Comparison of ENCODE assay signal across 9 mouse cellular contexts in the genomic region with DNA sequence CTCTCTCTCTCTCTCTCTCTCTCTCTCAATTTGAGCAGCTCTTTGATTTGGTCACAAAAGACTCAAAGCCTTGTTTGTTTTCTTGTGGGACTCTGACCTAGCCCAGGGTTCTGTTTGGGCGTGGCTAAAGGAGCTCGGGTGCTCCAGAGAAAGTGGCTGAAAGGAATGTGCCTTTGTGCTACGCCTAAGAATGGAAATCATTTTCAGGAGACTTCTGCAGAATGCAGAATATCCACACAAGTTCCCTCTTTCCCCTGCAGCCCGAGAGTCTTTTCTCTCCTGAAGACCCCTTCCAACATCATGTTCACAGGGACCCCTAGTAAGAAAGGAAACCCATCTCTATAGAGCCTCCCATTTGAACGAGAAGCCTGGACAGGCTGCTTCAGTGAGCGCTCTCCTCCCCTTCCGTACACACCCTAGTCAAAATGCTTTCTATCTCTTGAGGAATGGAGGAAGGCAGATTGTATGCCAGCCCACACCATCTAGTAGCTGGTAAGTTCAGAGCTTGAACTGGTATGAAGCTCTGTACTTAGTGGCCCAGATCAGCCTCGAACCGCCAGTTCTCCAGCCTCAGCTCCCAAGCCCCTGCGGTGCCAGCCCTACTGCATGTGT. TPM values are rescaled to one million over a fixed set of nuclear protein-coding genes. Genes with fewer than 3 reads are reported as not detected.
DNase-seq lines count a peak whose midpoint lies in the region; ATAC-seq lines count a peak whose summit lies in the region.
"Had no signal": no experiment of that assay in that cellular context is flagged by ENCODE, and none has a peak within 500 bp of the region (broad histone marks: within the 10 kb centered on the region; RNA-seq: fewer than 3 reads in every experiment).

No protein-coding gene starts in this region.

- no peak overlapping the region for H3K9ac ChIP-seq in neural tube, embryonic 11.5 days (ENCODE audit: low read length)
- H3K9ac ChIP-seq in heart, embryonic 11.5 days (ENCODE audit: low read depth, low read length), result peak overlapping the region; percentile 54; the same call in 1 of the 2 replicates
- H3K9ac ChIP-seq in kidney, embryonic 15.5 days, result no peak overlapping the region
- no peak overlapping the region for H3K9ac ChIP-seq in midbrain, embryonic 11.5 days (ENCODE audit: low read length)

- DNase-seq in neural tube, embryonic 11.5 days (ENCODE audit: low spot score), result peak; percentile 43
- DNase-seq in neural tube, embryonic 10.5 days (ENCODE audit: extremely low spot score, low spot score), result no peak
- DNase-seq in midbrain, embryonic 11.5 days (ENCODE audit: low spot score, missing footprints), result peak; percentile 89
- no peak for DNase-seq in frontal cortex, postnatal 25 days (ENCODE audit: low spot score in 2 of 2)
- no peak for DNase-seq in B cell, adult 2 months
- no peak for DNase-seq in adrenal gland, adult 8-10 months

- H3K9me3 ChIP-seq in neural tube, embryonic 11.5 days (ENCODE audit: control insufficient read depth, low read length), result no peaks in the 10 kb centered on the region
- H3K9me3 ChIP-seq in heart, embryonic 11.5 days (replicated peaks; ENCODE audit: control insufficient read depth, low read length), result no peaks in the 10 kb centered on the region; the same call in 1 of the 2 replicates
- H3K9me3 ChIP-seq in kidney, embryonic 15.5 days (replicated peaks), result no peaks in the 10 kb centered on the region
- no peaks in the 10 kb centered on the region for H3K9me3 ChIP-seq in midbrain, embryonic 11.5 days (ENCODE audit: control insufficient read depth, low read length)

- H3K4me3 ChIP-seq in neural tube, embryonic 11.5 days (ENCODE audit: low read depth, low read length), result no peak overlapping the region
- peak overlapping the region; percentile 40 for H3K4me3 ChIP-seq in heart, embryonic 11.5 days (ENCODE audit: low read depth, low read length)
- H3K4me3 ChIP-seq in kidney, embryonic 15.5 days (replicated peaks), result peak overlapping the region; percentile 36
- no peak overlapping the region for H3K4me3 ChIP-seq in midbrain, embryonic 11.5 days (ENCODE audit: low read depth, low read length)

- no peaks in the 10 kb centered on the region for H3K27me3 ChIP-seq in neural tube, embryonic 11.5 days (ENCODE audit: control insufficient read depth, insufficient read depth, low read length)
- no peaks in the 10 kb centered on the region for H3K27me3 ChIP-seq in heart, embryonic 11.5 days (ENCODE audit: control insufficient read depth, insufficient read depth, low read length)
- no peaks in the 10 kb centered on the region for H3K27me3 ChIP-seq in kidney, embryonic 15.5 days
- H3K27me3 ChIP-seq in midbrain, embryonic 11.5 days (ENCODE audit: control insufficient read depth, insufficient read depth, low read length), result no peaks in the 10 kb centered on the region
- H3K27me3 ChIP-seq: Patski had no signal

- ATAC-seq in neural tube, embryonic 11.5 days (ENCODE audit: insufficient read depth, low FRiP score, low TSS enrichment), result no peak
- ATAC-seq in heart, embryonic 11.5 days (replicated peaks; ENCODE audit: insufficient number of reproducible peaks, low FRiP score, low TSS enrichment), result no peak
- no peak for ATAC-seq in kidney, embryonic 15.5 days (replicated peaks; ENCODE audit: low FRiP score)
- no peak for ATAC-seq in midbrain, embryonic 11.5 days (ENCODE audit: low FRiP score)
- ATAC-seq: Patski had no signal

- peaks cover 8% of the 10 kb centered on the region; the same call in 1 of the 2 replicates for H3K4me1 ChIP-seq in neural tube, embryonic 11.5 days (ENCODE audit: control insufficient read depth, insufficient read depth, low read length)
- H3K4me1 ChIP-seq in heart, embryonic 11.5 days (ENCODE audit: control insufficient read depth, insufficient read depth, low read length), result peaks cover 32% of the 10 kb centered on the region
- H3K4me1 ChIP-seq in kidney, embryonic 15.5 days, result peaks cover 47% of the 10 kb centered on the region
- H3K4me1 ChIP-seq in midbrain, embryonic 11.5 days (ENCODE audit: control insufficient read depth, insufficient read depth, low read length), result peaks cover 16% of the 10 kb centered on the region

- 0 out of 2 replicates have a peak overlapping the region, but pooled peaks have one; percentile 4 for H3K27ac ChIP-seq in neural tube, embryonic 11.5 days (ENCODE audit: low read depth, low read length)
- H3K27ac ChIP-seq in heart, embryonic 11.5 days (ENCODE audit: low read depth, low read length), result 0 out of 2 replicates have a peak overlapping the region, but pooled peaks have one; percentile 0
- H3K27ac ChIP-seq in kidney, embryonic 15.5 days, result peak overlapping the region; percentile 93
- H3K27ac ChIP-seq in midbrain, embryonic 11.5 days (ENCODE audit: low read depth, low read length), result no peak overlapping the region

- no peaks in the 10 kb centered on the region for H3K36me3 ChIP-seq in neural tube, embryonic 11.5 days (ENCODE audit: control insufficient read depth, insufficient read depth, low read length)
- H3K36me3 ChIP-seq in heart, embryonic 11.5 days (ENCODE audit: control insufficient read depth, insufficient read depth, low read length), result 0 out of 2 replicates have a peak, but pooled peaks cover 7% of the 10 kb centered on the region
- H3K36me3 ChIP-seq in kidney, embryonic 15.5 days, result peaks cover 25% of the 10 kb centered on the region
- no peaks in the 10 kb centered on the region for H3K36me3 ChIP-seq in midbrain, embryonic 11.5 days (ENCODE audit: control insufficient read depth, insufficient read depth, low read length)

- 50% methylated on average over 10 of the region's 10 CpGs for WGBS in neural tube, embryonic 11.5 days
- WGBS in heart, embryonic 11.5 days (ENCODE audit: insufficient replicate concordance), result 40% methylated on average over 10 of the region's 10 CpGs
- 49% methylated on average over 10 of the region's 10 CpGs for WGBS in kidney, embryonic 15.5 days
- 40% methylated on average over 10 of the region's 10 CpGs for WGBS in midbrain, embryonic 11.5 days

- H3K4me2 ChIP-seq in neural tube, embryonic 11.5 days (ENCODE audit: low read depth), result peak overlapping the region; percentile 15; the same call in 1 of the 2 replicates
- H3K4me2 ChIP-seq in heart, embryonic 11.5 days, result peak overlapping the region; percentile 58
- peak overlapping the region; percentile 56 for H3K4me2 ChIP-seq in kidney, embryonic 15.5 days
- H3K4me2 ChIP-seq in midbrain, embryonic 11.5 days, result peak overlapping the region; percentile 9; the same call in 1 of the 2 replicates

RNA-seq across cellular contexts. Expression of a gene that starts 39.6 kb away (rescaled TPM):
- polyA plus RNA-seq in neural tube, embryonic 11.5 days (2014; fragmentation: Nextera tagmentation; extraction: Ambion mirVana), result 156 and 164 TPM in 2 replicates
- 185 and 189 TPM in 2 replicates for polyA plus RNA-seq in heart, embryonic 11.5 days (2014; fragmentation: Nextera tagmentation; extraction: Ambion mirVana)
- polyA plus RNA-seq in kidney, embryonic 15.5 days (2015; fragmentation: Nextera tagmentation; extraction: Ambion mirVana), result 163 and 184 TPM in 2 replicates
- polyA plus RNA-seq in midbrain, embryonic 11.5 days (2014; fragmentation: Nextera tagmentation; extraction: Ambion mirVana), result 147 and 151 TPM in 2 replicates
- 10 to 100 TPM; 42.6 to 53.3 (median 52.5) TPM for total RNA-seq in adrenal gland, adult 8-10 months (2022)

Comparison
In these comparisons a context has a peak if more than half of its experiments do, and no peak if none do; other contexts are left out.
1. DNase-seq: peak in neural tube, embryonic 11.5 days (single experiment) and midbrain, embryonic 11.5 days (single experiment); none in neural tube, embryonic 10.5 days (single experiment), frontal cortex, postnatal 25 days (0 of 2), B cell, adult 2 months (0 of 2) and adrenal gland, adult 8-10 months (single experiment).
2. H3K4me3 ChIP-seq: peak in heart, embryonic 11.5 days (single experiment) and kidney, embryonic 15.5 days (single experiment); none in neural tube, embryonic 11.5 days (single experiment) and midbrain, embryonic 11.5 days (single experiment).
3. Peak in every context shown above with its lines, with median percentiles within 50 percentile points of each other: H3K4me2 ChIP-seq.